Mouse (Mus musculus): ENCODE measurements around the gene Spa17. TPM values are rescaled to one million over a fixed set of nuclear protein-coding genes. Genes with fewer than 3 reads are reported as not detected.

The Spa17 gene
- polyA plus RNA-seq, 1 experiment from 2014 or later, result 4.0 TPM

GRCm38 (mm10) chr9:37616770-37617169, 3.2 kb upstream of the Spa17 start:
- Histone ChIP-seq H3K4me3 (ENCODE audit: low read depth, low read length) (no peak overlapping the region), H3K4me2 (replicated peaks; ENCODE audit: low read depth) (no peak overlapping the region), H3K4me1 (replicated peaks; ENCODE audit: control insufficient read depth, insufficient read depth) (no peaks in the 10 kb centered on the region), H3K27ac (replicated peaks) (no peak overlapping the region), H3K27me3 (ENCODE audit: control insufficient read depth, insufficient read depth, low read length) (no peaks in the 10 kb centered on the region), H3K36me3 (ENCODE audit: control insufficient read depth, insufficient read depth, low read length) (no peaks in the 10 kb centered on the region), H3K9me3 (ENCODE audit: control insufficient read depth, low read length) (no peaks in the 10 kb centered on the region), H3K9ac (ENCODE audit: low read length) (no peak overlapping the region)
- ATAC-seq (ENCODE audit: low FRiP score, low TSS enrichment) (no peak), DNase-seq (ENCODE audit: low spot score) (peak; percentile 17)
- TF ChIP-seq CTCF (IDR thresholded peaks at IDR 0.05; ENCODE audit: low read depth) (peak; percentile 86), EP300 (optimal IDR thresholded peaks at IDR 0.05) (no peak)
- 62% methylated on average over 2 of the region's 2 CpGs for WGBS

- TF ChIP-seq EP300 (optimal IDR thresholded peaks at IDR 0.05) (no peak), CTCF (IDR thresholded peaks at IDR 0.05; ENCODE audit: low read depth) (no peak)
These were observed 1.7 kb upstream of the Spa17 start for GRCm38 (mm10) chr9:37615220-37615619.

GRCm38 (mm10) chr9:37614316-37614715, 794 bp upstream of the Spa17 start:
- Histone ChIP-seq H3K4me2 (replicated peaks; ENCODE audit: low read depth) (peak overlapping the region; percentile 72; the same call in 1 of the 2 replicates), H3K9ac (ENCODE audit: low read length) (no peak overlapping the region; the same call in 1 of the 2 replicates), H3K9me3 (ENCODE audit: control insufficient read depth, low read length) (no peaks in the 10 kb centered on the region), H3K27me3 (ENCODE audit: control insufficient read depth, insufficient read depth, low read length) (no peaks in the 10 kb centered on the region), H3K36me3 (ENCODE audit: control insufficient read depth, insufficient read depth, low read length) (no peaks in the 10 kb centered on the region), H3K4me3 (ENCODE audit: low read depth, low read length) (peak overlapping the region; percentile 72; the same call in 1 of the 2 replicates), H3K27ac (replicated peaks) (no peak overlapping the region), H3K4me1 (replicated peaks; ENCODE audit: control insufficient read depth, insufficient read depth) (no peaks in the 10 kb centered on the region)
- ATAC-seq (ENCODE audit: low FRiP score, low TSS enrichment) (no peak; the same call in 1 of the 2 replicates), DNase-seq (ENCODE audit: low spot score) (no peak)
- TF ChIP-seq CTCF (IDR thresholded peaks at IDR 0.05; ENCODE audit: low read depth) (0 out of 2 replicates have a peak, but pooled peaks have one; percentile 4), EP300 (optimal IDR thresholded peaks at IDR 0.05) (no peak)

More at GRCm38 (mm10) chr9:37615220-37615619, 1.7 kb upstream of the Spa17 start:
- H3K4me1 ChIP-seq (replicated peaks; ENCODE audit: control insufficient read depth, insufficient read depth), result no peaks in the 10 kb centered on the region
- WGBS, result 71% methylated on average over 5 of the region's 5 CpGs
- H3K4me3 ChIP-seq (ENCODE audit: low read depth, low read length), result no peak overlapping the region
- no peak overlapping the region for H3K4me2 ChIP-seq (replicated peaks; ENCODE audit: low read depth)
- H3K9ac ChIP-seq (ENCODE audit: low read length), result no peak overlapping the region
- ATAC-seq (ENCODE audit: low FRiP score, low TSS enrichment) (no peak), DNase-seq (ENCODE audit: low spot score) (no peak)
- H3K9me3 ChIP-seq (ENCODE audit: control insufficient read depth, low read length), result no peaks in the 10 kb centered on the region
- H3K27ac ChIP-seq (replicated peaks), result no peak overlapping the region
- H3K36me3 ChIP-seq (ENCODE audit: control insufficient read depth, insufficient read depth, low read length), result no peaks in the 10 kb centered on the region
- no peaks in the 10 kb centered on the region for H3K27me3 ChIP-seq (ENCODE audit: control insufficient read depth, insufficient read depth, low read length)

- ATAC-seq (ENCODE audit: low FRiP score, low TSS enrichment) (no peak), DNase-seq (ENCODE audit: low spot score) (no peak)
- WGBS, result 19% methylated on average over 6 of the region's 6 CpGs
- TF ChIP-seq EP300 (optimal IDR thresholded peaks at IDR 0.05) (no peak), CTCF (IDR thresholded peaks at IDR 0.05; ENCODE audit: low read depth) (no peak)
- no peaks in the 10 kb centered on the region for H3K9me3 ChIP-seq (ENCODE audit: control insufficient read depth, low read length)
- H3K4me3 ChIP-seq (ENCODE audit: low read depth, low read length), result peak overlapping the region; percentile 72
- no peaks in the 10 kb centered on the region for H3K27me3 ChIP-seq (ENCODE audit: control insufficient read depth, insufficient read depth, low read length)
- H3K27ac ChIP-seq (replicated peaks), result peak overlapping the region; percentile 81; the same call in 1 of the 2 replicates
- no peaks in the 10 kb centered on the region for H3K36me3 ChIP-seq (ENCODE audit: control insufficient read depth, insufficient read depth, low read length)
- H3K4me1 ChIP-seq (replicated peaks; ENCODE audit: control insufficient read depth, insufficient read depth), result no peaks in the 10 kb centered on the region
- peak overlapping the region; percentile 52 for H3K9ac ChIP-seq (ENCODE audit: low read length)
- peak overlapping the region; percentile 72 for H3K4me2 ChIP-seq (replicated peaks; ENCODE audit: low read depth)
These were observed 374 bp upstream of the Spa17 start for GRCm38 (mm10) chr9:37613911-37614280.

- DNase-seq (ENCODE audit: low spot score), result no peak
- no peak overlapping the region for H3K4me2 ChIP-seq (replicated peaks; ENCODE audit: low read depth)
These were observed 4.0 kb downstream of the Spa17 start for GRCm38 (mm10) chr9:37609558-37609957.

GRCm38 (mm10) chr9:37605089-37605488, 8.4 kb downstream of the Spa17 start:
- 83% methylated on average over 3 of the region's 3 CpGs for WGBS
- DNase-seq (ENCODE audit: low spot score), result no peak
- ATAC-seq (ENCODE audit: low FRiP score, low TSS enrichment), result no peak
- no peak overlapping the region for H3K4me2 ChIP-seq (replicated peaks; ENCODE audit: low read depth)
- H3K4me3 ChIP-seq (ENCODE audit: low read depth, low read length), result no peak overlapping the region
- no peak for TF ChIP-seq CTCF (IDR thresholded peaks at IDR 0.05; ENCODE audit: low read depth)
- no peaks in the 10 kb centered on the region for H3K27me3 ChIP-seq (ENCODE audit: control insufficient read depth, insufficient read depth, low read length)
- H3K27ac ChIP-seq (replicated peaks), result no peak overlapping the region
- no peaks in the 10 kb centered on the region for H3K9me3 ChIP-seq (ENCODE audit: control insufficient read depth, low read length)
- H3K36me3 ChIP-seq (ENCODE audit: control insufficient read depth, insufficient read depth, low read length), result no peaks in the 10 kb centered on the region
- H3K9ac ChIP-seq (ENCODE audit: low read length), result no peak overlapping the region
- no peaks in the 10 kb centered on the region for H3K4me1 ChIP-seq (replicated peaks; ENCODE audit: control insufficient read depth, insufficient read depth)

More at GRCm38 (mm10) chr9:37609558-37609957, 4.0 kb downstream of the Spa17 start:
- Histone ChIP-seq H3K4me1 (replicated peaks; ENCODE audit: control insufficient read depth, insufficient read depth) (no peaks in the 10 kb centered on the region), H3K27me3 (ENCODE audit: control insufficient read depth, insufficient read depth, low read length) (no peaks in the 10 kb centered on the region), H3K9me3 (ENCODE audit: control insufficient read depth, low read length) (no peaks in the 10 kb centered on the region), H3K4me3 (ENCODE audit: low read depth, low read length) (no peak overlapping the region), H3K9ac (ENCODE audit: low read length) (no peak overlapping the region), H3K27ac (replicated peaks) (no peak overlapping the region), H3K36me3 (ENCODE audit: control insufficient read depth, insufficient read depth, low read length) (no peaks in the 10 kb centered on the region)
- WGBS, result 82% methylated on average over 4 of the region's 4 CpGs
- no peak for ATAC-seq (ENCODE audit: low FRiP score, low TSS enrichment)
- TF ChIP-seq EP300 (optimal IDR thresholded peaks at IDR 0.05) (no peak), CTCF (IDR thresholded peaks at IDR 0.05; ENCODE audit: low read depth) (no peak)
